Mouse (Mus musculus): Measurements from ENCODE around the gene Abtb1. TPM values are rescaled to one million over a fixed set of nuclear protein-coding genes. Genes with fewer than 3 reads are reported as not detected.

The Abtb1 gene
- polyA plus RNA-seq, 1 experiment from 2014 or later: 21.0 TPM

- H3K4me3 ChIP-seq (ENCODE audit: low read depth, low read length): no peak overlapping the region
- H3K36me3 ChIP-seq (ENCODE audit: control insufficient read depth, insufficient read depth, low read length): peaks cover 29% of the 10 kb centered on the region
- no peak overlapping the region for H3K4me2 ChIP-seq (ENCODE audit: low read depth, low read length)
- 65% methylated on average over 4 of the region's 4 CpGs for WGBS
- no peaks in the 10 kb centered on the region for H3K9me3 ChIP-seq (ENCODE audit: control insufficient read depth, low read length)
- H3K27ac ChIP-seq (replicated peaks; ENCODE audit: low read depth, low read length): no peak overlapping the region
- no peak for DNase-seq (ENCODE audit: low spot score)
- no peaks in the 10 kb centered on the region for H3K27me3 ChIP-seq (replicated peaks; ENCODE audit: control insufficient read depth, insufficient read depth, low read length)
- H3K4me1 ChIP-seq (ENCODE audit: control insufficient read depth, insufficient read depth, low read length): no peaks in the 10 kb centered on the region
- ATAC-seq (ENCODE audit: low read depth): no peak
- no peak overlapping the region for H3K9ac ChIP-seq (ENCODE audit: low read depth, low read length)
These were observed 37.7 kb upstream of the Abtb1 start for GRCm38 (mm10) chr6:88879471-88879870.

GRCm38 (mm10) chr6:88874868-88875508 is 33.2 kb upstream of the Abtb1 start, which contains the start of gene Podxl2:
Podxl2 (minus strand) TSS chr6:88875044.
- peak within 1 kb of the TSS; percentile 84 for H3K4me3 ChIP-seq (ENCODE audit: low read depth, low read length)

GRCm38 (mm10) chr6:88873965-88874867 is 32.4 kb upstream of the Abtb1 start:
- Histone ChIP-seq H3K27ac (replicated peaks; ENCODE audit: low read depth, low read length) (peak overlapping the region; percentile 61; the same call in 1 of the 2 replicates), H3K9ac (ENCODE audit: low read depth, low read length) (peak overlapping the region; percentile 87), H3K4me1 (ENCODE audit: control insufficient read depth, insufficient read depth, low read length) (peaks cover 10% of the 10 kb centered on the region), H3K36me3 (ENCODE audit: control insufficient read depth, insufficient read depth, low read length) (no peaks in the 10 kb centered on the region), H3K9me3 (ENCODE audit: control insufficient read depth, low read length) (no peaks in the 10 kb centered on the region), H3K4me2 (ENCODE audit: low read depth, low read length) (peak overlapping the region; percentile 97), H3K4me3 (ENCODE audit: low read depth, low read length) (peak overlapping the region; percentile 84), H3K27me3 (replicated peaks; ENCODE audit: control insufficient read depth, insufficient read depth, low read length) (no peaks in the 10 kb centered on the region)
- DNase-seq (ENCODE audit: low spot score) (peak; percentile 67), ATAC-seq (ENCODE audit: low read depth) (peak; percentile 56)
- WGBS: 3% methylated on average over 41 of the region's 74 CpGs

More at GRCm38 (mm10) chr6:88874868-88875508, 33.2 kb upstream of the Abtb1 start, which contains the start of gene Podxl2:
- Histone ChIP-seq H3K36me3 (ENCODE audit: control insufficient read depth, insufficient read depth, low read length) (no peaks in the 10 kb centered on the region), H3K9ac (ENCODE audit: low read depth, low read length) (peak within 1 kb of the TSS; percentile 87), H3K9me3 (ENCODE audit: control insufficient read depth, low read length) (no peaks in the 10 kb centered on the region), H3K4me2 (ENCODE audit: low read depth, low read length) (peak within 1 kb of the TSS; percentile 97), H3K27me3 (replicated peaks; ENCODE audit: control insufficient read depth, insufficient read depth, low read length) (no peaks in the 10 kb centered on the region), H3K4me1 (ENCODE audit: control insufficient read depth, insufficient read depth, low read length) (peaks cover 10% of the 10 kb centered on the region), H3K27ac (replicated peaks; ENCODE audit: low read depth, low read length) (peak within 1 kb of the TSS; percentile 61; the same call in 1 of the 2 replicates)
- peak; percentile 90 for DNase-seq (ENCODE audit: low spot score)
- ATAC-seq (ENCODE audit: low read depth): peak; percentile 78
- WGBS: 17% methylated on average over 15 of the region's 63 CpGs

- H3K9ac ChIP-seq (ENCODE audit: low read depth, low read length): peak overlapping the region; percentile 26; the same call in 1 of the 2 replicates
- H3K9me3 ChIP-seq (ENCODE audit: control insufficient read depth, low read length): no peaks in the 10 kb centered on the region
- no peak overlapping the region; the same call in 1 of the 2 replicates for H3K27ac ChIP-seq (replicated peaks; ENCODE audit: low read depth, low read length)
- H3K27me3 ChIP-seq (replicated peaks; ENCODE audit: control insufficient read depth, insufficient read depth, low read length): no peaks in the 10 kb centered on the region
- WGBS: 26% methylated on average over 7 of the region's 7 CpGs
- ATAC-seq (ENCODE audit: low read depth) (peak; percentile 19; the same call in 1 of the 2 replicates), DNase-seq (ENCODE audit: low spot score) (peak; percentile 31)
- H3K4me1 ChIP-seq (ENCODE audit: control insufficient read depth, insufficient read depth, low read length): peaks cover 10% of the 10 kb centered on the region
- no peak overlapping the region for H3K4me3 ChIP-seq (ENCODE audit: low read depth, low read length)
- H3K4me2 ChIP-seq (ENCODE audit: low read depth, low read length): peak overlapping the region; percentile 97; the same call in 1 of the 2 replicates
- no peaks in the 10 kb centered on the region for H3K36me3 ChIP-seq (ENCODE audit: control insufficient read depth, insufficient read depth, low read length)
These were observed 31.0 kb upstream of the Abtb1 start for GRCm38 (mm10) chr6:88872811-88873210.

- Histone ChIP-seq H3K9ac (ENCODE audit: low read depth, low read length) (no peak overlapping the region), H3K4me1 (ENCODE audit: control insufficient read depth, insufficient read depth, low read length) (peaks cover 10% of the 10 kb centered on the region), H3K27me3 (replicated peaks; ENCODE audit: control insufficient read depth, insufficient read depth, low read length) (no peaks in the 10 kb centered on the region), H3K4me2 (ENCODE audit: low read depth, low read length) (0 out of 2 replicates have a peak overlapping the region, but pooled peaks have one; percentile 20), H3K27ac (replicated peaks; ENCODE audit: low read depth, low read length) (no peak overlapping the region; the same call in 1 of the 2 replicates), H3K4me3 (ENCODE audit: low read depth, low read length) (no peak overlapping the region), H3K9me3 (ENCODE audit: control insufficient read depth, low read length) (no peaks in the 10 kb centered on the region), H3K36me3 (ENCODE audit: control insufficient read depth, insufficient read depth, low read length) (no peaks in the 10 kb centered on the region)
- WGBS: 40% methylated on average over 8 of the region's 8 CpGs
- DNase-seq (ENCODE audit: low spot score) (peak; percentile 82), ATAC-seq (ENCODE audit: low read depth) (peak; percentile 16; the same call in 1 of the 2 replicates)
These were observed 29.8 kb upstream of the Abtb1 start for GRCm38 (mm10) chr6:88871546-88871945.

GRCm38 (mm10) chr6:88870594-88870993 is 28.8 kb upstream of the Abtb1 start:
- ATAC-seq (ENCODE audit: low read depth): no peak
- Histone ChIP-seq H3K9me3 (ENCODE audit: control insufficient read depth, low read length) (no peaks in the 10 kb centered on the region), H3K4me1 (ENCODE audit: control insufficient read depth, insufficient read depth, low read length) (peaks cover 10% of the 10 kb centered on the region), H3K4me2 (ENCODE audit: low read depth, low read length) (no peak overlapping the region), H3K27ac (replicated peaks; ENCODE audit: low read depth, low read length) (no peak overlapping the region), H3K4me3 (ENCODE audit: low read depth, low read length) (no peak overlapping the region), H3K36me3 (ENCODE audit: control insufficient read depth, insufficient read depth, low read length) (no peaks in the 10 kb centered on the region), H3K9ac (ENCODE audit: low read depth, low read length) (no peak overlapping the region), H3K27me3 (replicated peaks; ENCODE audit: control insufficient read depth, insufficient read depth, low read length) (no peaks in the 10 kb centered on the region)
- DNase-seq (ENCODE audit: low spot score): no peak
- WGBS: 63% methylated on average over 4 of the region's 4 CpGs

- no peak overlapping the region for H3K4me2 ChIP-seq (ENCODE audit: low read depth, low read length)
- no peak overlapping the region for H3K27ac ChIP-seq (replicated peaks; ENCODE audit: low read depth, low read length)
- DNase-seq (ENCODE audit: low spot score): no peak
- WGBS: 88% methylated on average over 7 of the region's 7 CpGs
- H3K9ac ChIP-seq (ENCODE audit: low read depth, low read length): no peak overlapping the region
- no peaks in the 10 kb centered on the region for H3K27me3 ChIP-seq (replicated peaks; ENCODE audit: control insufficient read depth, insufficient read depth, low read length)
- H3K4me3 ChIP-seq (ENCODE audit: low read depth, low read length): no peak overlapping the region
- H3K9me3 ChIP-seq (ENCODE audit: control insufficient read depth, low read length): no peaks in the 10 kb centered on the region
- ATAC-seq (ENCODE audit: low read depth): no peak
- peaks cover 5% of the 10 kb centered on the region for H3K36me3 ChIP-seq (ENCODE audit: control insufficient read depth, insufficient read depth, low read length)
- H3K4me1 ChIP-seq (ENCODE audit: control insufficient read depth, insufficient read depth, low read length): peaks cover 10% of the 10 kb centered on the region
These were observed 27.7 kb upstream of the Abtb1 start for GRCm38 (mm10) chr6:88869459-88869858.

- no peaks in the 10 kb centered on the region; the same call in 1 of the 2 replicates for H3K9me3 ChIP-seq (ENCODE audit: control insufficient read depth, low read length)
- peaks cover 37% of the 10 kb centered on the region for H3K36me3 ChIP-seq (ENCODE audit: control insufficient read depth, insufficient read depth, low read length)
- ATAC-seq (ENCODE audit: low read depth) (no peak), DNase-seq (ENCODE audit: low spot score) (no peak)
- WGBS: 80% methylated on average over 7 of the region's 7 CpGs
- no peak overlapping the region for H3K27ac ChIP-seq (replicated peaks; ENCODE audit: low read depth, low read length)
- no peak overlapping the region for H3K4me2 ChIP-seq (ENCODE audit: low read depth, low read length)
- H3K9ac ChIP-seq (ENCODE audit: low read depth, low read length): no peak overlapping the region
- H3K27me3 ChIP-seq (replicated peaks; ENCODE audit: control insufficient read depth, insufficient read depth, low read length): no peaks in the 10 kb centered on the region
- no peak overlapping the region for H3K4me3 ChIP-seq (ENCODE audit: low read depth, low read length)
- no peaks in the 10 kb centered on the region for H3K4me1 ChIP-seq (ENCODE audit: control insufficient read depth, insufficient read depth, low read length)
These were observed 23.9 kb upstream of the Abtb1 start for GRCm38 (mm10) chr6:88865704-88866103.
